Mouse (Mus musculus): ENCODE measurements around the gene Srek1. TPM values are rescaled to one million over a fixed set of nuclear protein-coding genes. Genes with fewer than 3 reads are reported as not detected.
A peak's percentile ranks its signal among the peaks of the same experiment; 100 is the strongest.

Srek1 gene
- polyA plus RNA-seq, 1 experiment from 2014 or later, result 64.8 TPM

DNA sequence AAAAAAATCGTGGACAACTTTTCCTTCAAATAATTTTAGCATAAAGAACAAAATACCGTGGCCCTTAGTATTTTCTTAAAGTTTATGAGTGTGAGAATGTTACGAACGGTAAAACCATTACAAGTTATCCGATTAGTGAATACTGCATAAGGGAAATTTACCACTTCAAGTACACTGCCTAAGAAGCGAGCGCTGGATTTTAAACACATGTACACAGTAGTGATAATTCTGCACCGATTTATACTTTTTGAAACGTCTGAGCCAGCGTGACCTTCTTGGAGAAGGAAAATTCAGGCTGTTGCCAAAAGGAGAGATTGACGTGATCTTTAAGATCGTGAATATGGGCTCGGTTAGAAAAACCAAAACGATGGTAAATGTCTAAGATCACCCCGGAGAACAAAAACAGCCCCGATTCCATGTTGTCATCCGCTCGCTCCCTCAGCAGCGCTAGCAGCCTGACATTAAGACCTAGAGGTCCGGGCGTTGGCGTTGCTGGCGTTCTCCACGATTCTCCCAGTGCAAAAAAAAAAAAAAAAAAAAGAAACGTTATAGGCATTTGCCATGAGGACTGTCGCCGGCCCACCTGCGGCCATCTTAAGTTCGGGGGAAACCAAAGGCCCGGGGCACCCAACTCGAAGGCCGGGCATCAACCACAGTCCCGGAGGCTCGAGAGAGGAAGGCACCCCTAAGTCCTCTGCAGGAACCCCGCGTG, 845 bp downstream of the Srek1 start:
- Histone ChIP-seq H3K4me2 (peak overlapping the region; percentile 68), H3K9ac (replicated peaks) (peak overlapping the region; percentile 83), H3K4me1 (peaks cover 31% of the 10 kb centered on the region), H3K4me3 (replicated peaks) (peak overlapping the region; percentile 79), H3K27ac (replicated peaks) (peak overlapping the region; percentile 100), H3K36me3 (no peaks in the 10 kb centered on the region), H3K9me3 (replicated peaks) (no peaks in the 10 kb centered on the region), H3K27me3 (replicated peaks) (no peaks in the 10 kb centered on the region)
- 2% methylated on average over 36 of the region's 36 CpGs for WGBS
- ATAC-seq (ENCODE audit: low FRiP score), result peak; percentile 76

DNA sequence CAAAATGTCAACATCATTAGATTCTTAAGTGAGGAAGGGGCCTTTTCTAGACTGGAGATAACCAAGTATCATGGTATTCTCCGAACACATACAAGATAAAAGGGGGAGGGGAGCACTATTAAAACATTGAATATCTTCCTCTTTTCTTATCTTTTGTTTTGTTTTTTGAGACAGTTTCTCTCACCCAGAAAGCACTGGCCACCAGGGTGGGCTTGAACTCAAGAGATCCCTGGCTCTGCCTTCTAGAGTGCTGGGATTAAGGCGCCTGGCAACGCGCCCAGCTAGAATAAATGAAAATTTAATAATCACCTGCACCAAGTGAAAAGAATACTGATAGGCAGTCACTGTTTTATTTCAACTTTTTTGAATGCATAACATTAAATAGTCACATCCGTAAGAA, 1.5 kb downstream of the Srek1 start:
- Histone ChIP-seq H3K27ac (replicated peaks) (no peak overlapping the region), H3K4me3 (replicated peaks) (peak overlapping the region; percentile 79), H3K9me3 (replicated peaks) (no peaks in the 10 kb centered on the region), H3K9ac (replicated peaks) (peak overlapping the region; percentile 34; the same call in 1 of the 2 replicates), H3K36me3 (no peaks in the 10 kb centered on the region), H3K4me2 (peak overlapping the region; percentile 68), H3K27me3 (replicated peaks) (no peaks in the 10 kb centered on the region), H3K4me1 (peaks cover 31% of the 10 kb centered on the region)
- ATAC-seq (ENCODE audit: low FRiP score), result no peak
- 36% methylated on average over 5 of the region's 5 CpGs for WGBS

DNA sequence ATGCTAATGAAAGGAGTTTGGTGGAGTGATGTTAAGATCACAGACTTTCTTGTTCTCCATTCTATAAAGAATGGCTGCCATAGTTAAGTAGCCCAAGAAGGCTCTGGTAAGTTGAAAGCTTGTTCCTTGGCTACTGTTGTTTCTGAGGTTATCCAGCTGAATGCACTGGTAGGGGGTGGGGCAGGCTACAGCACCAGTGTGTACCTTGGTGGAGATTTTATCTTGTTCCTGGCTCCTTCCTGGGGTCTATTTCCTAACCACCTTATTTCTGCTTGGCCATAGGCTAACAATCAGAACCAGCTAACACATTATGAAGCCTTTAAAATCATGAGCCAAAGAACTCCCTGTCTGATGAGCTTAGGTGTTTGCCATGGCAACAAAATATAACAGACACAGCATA, 3.6 kb downstream of the Srek1 start:
- H3K4me3 ChIP-seq (replicated peaks), result no peak overlapping the region
- no peak overlapping the region for H3K9ac ChIP-seq (replicated peaks)
- no peaks in the 10 kb centered on the region for H3K27me3 ChIP-seq (replicated peaks)
- H3K4me2 ChIP-seq, result no peak overlapping the region
- ATAC-seq (ENCODE audit: low FRiP score), result no peak
- no peaks in the 10 kb centered on the region for H3K9me3 ChIP-seq (replicated peaks)
- H3K36me3 ChIP-seq, result peaks cover 9% of the 10 kb centered on the region; the same call in 1 of the 2 replicates
- H3K4me1 ChIP-seq, result peaks cover 31% of the 10 kb centered on the region
- H3K27ac ChIP-seq (replicated peaks), result no peak overlapping the region

DNA sequence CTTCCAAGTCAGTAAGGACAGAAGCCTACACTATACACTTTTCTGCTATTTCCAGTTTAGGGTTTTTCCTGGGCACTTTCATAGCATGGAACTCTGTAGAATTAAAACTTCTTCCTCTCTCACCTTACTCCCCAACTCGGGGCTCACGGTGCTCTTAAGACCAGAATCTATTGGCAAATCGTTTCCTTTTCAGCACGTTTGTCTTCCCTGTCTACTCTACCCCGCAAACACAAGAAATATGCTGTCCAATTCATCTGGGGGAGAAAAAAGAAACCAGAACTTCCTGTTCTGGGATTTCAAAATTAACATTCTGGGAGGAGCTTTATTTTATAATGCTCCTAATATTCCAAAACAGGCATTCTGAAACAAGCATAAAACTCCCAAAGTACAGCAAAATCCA, 6.5 kb downstream of the Srek1 start:
- no peak for ATAC-seq (ENCODE audit: low FRiP score)
- Histone ChIP-seq H3K27ac (replicated peaks) (no peak overlapping the region), H3K9me3 (replicated peaks) (no peaks in the 10 kb centered on the region), H3K27me3 (replicated peaks) (no peaks in the 10 kb centered on the region), H3K36me3 (peaks cover 17% of the 10 kb centered on the region), H3K9ac (replicated peaks) (no peak overlapping the region), H3K4me1 (peaks cover 20% of the 10 kb centered on the region), H3K4me2 (no peak overlapping the region), H3K4me3 (replicated peaks) (no peak overlapping the region)
- 76% methylated on average over 5 of the region's 5 CpGs for WGBS

DNA sequence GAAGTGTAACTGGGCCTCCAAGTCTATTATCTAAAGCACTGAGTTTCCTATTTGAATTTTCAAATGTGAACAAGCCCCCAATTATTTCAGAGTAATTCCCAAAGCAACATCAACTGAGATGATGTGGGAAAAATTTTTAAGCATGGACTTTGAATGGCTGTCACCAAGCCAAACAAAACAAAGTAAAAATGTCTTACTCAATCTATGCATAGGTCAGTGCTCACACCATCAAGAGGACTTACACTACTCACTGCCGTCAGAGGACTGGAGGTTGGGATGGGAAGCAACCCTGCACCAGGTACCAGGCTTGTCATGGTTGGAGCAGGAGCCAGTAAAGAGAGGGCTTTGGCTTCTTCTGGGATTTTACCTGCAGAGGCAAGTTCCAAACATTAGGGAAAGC, 10.8 kb downstream of the Srek1 start:
- Histone ChIP-seq H3K36me3 (peaks cover 47% of the 10 kb centered on the region), H3K4me3 (replicated peaks) (no peak overlapping the region), H3K27ac (replicated peaks) (no peak overlapping the region), H3K9ac (replicated peaks) (no peak overlapping the region), H3K4me1 (no peaks in the 10 kb centered on the region), H3K4me2 (no peak overlapping the region), H3K9me3 (replicated peaks) (no peaks in the 10 kb centered on the region), H3K27me3 (replicated peaks) (no peaks in the 10 kb centered on the region)
- no peak for ATAC-seq (ENCODE audit: low FRiP score)
- 81% methylated on average over 1 of the region's 1 CpGs for WGBS

DNA sequence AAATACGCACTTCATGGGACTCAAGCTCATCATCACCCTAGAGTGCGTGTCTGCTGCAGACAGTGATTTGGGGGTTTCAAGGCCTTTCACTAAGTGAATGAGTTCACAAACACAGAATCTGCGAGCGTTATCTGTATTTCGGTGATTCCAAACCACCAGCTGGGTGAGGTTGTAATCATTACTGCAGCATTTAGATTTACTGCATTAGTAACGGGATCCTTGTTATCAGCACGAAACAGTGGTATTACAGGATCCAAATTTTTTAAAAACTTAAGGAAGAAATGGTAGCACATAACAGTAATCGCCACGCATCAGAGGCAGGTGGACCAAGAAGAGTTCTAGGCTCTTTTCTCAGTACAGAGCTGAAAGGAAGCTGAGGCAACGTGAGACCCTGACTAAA, 12.4 kb downstream of the Srek1 start:
- no peak overlapping the region for H3K4me2 ChIP-seq
- H3K36me3 ChIP-seq, result peaks cover 59% of the 10 kb centered on the region
- WGBS, result 93% methylated on average over 10 of the region's 10 CpGs
- H3K9ac ChIP-seq (replicated peaks), result no peak overlapping the region
- no peaks in the 10 kb centered on the region for H3K9me3 ChIP-seq (replicated peaks)
- H3K27ac ChIP-seq (replicated peaks), result no peak overlapping the region
- no peak overlapping the region for H3K4me3 ChIP-seq (replicated peaks)
- H3K27me3 ChIP-seq (replicated peaks), result no peaks in the 10 kb centered on the region
- no peak for ATAC-seq (ENCODE audit: low FRiP score)
- H3K4me1 ChIP-seq, result no peaks in the 10 kb centered on the region

DNA sequence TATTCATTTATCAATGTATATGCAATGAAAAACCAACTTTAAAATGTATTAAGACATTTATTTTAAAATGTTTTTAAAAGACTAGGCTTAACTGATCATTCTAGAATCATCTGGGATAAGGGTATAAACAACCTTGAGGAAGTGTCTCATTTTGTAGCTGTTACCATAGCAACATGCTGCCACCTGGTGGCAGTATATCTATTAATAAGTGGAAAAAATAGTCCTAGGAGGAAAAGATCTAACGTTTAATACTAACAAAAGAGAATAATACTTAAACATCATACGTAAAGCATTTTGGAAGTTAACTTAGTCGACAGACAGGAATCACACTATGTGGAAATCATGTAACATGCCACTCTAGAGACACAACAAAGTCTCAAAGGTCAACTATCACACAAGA, 23.0 kb downstream of the Srek1 start:
- no peaks in the 10 kb centered on the region for H3K4me1 ChIP-seq
- no peak overlapping the region for H3K9ac ChIP-seq (replicated peaks)

DNA sequence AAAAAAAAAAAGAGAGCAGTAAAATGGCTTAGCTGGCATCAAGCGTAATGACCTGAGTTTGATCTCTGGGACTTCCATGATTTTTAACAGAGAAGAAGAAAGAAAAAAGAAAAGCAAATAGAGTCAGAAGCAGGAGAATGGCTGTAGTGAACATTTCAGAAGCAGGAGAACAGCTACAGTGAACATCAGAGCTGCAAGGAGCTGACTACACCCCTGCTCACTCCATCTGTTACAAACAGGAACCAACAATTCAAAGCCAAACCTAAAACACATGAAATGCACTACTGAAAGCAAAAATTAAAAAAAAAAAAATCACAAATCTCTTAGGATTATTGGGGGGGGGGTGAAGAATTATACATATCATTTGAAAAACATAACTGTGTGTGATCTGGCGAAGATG, 28.7 kb downstream of the Srek1 start:
- no peaks in the 10 kb centered on the region for H3K9me3 ChIP-seq (replicated peaks)
- H3K36me3 ChIP-seq, result peaks cover 53% of the 10 kb centered on the region
- WGBS, result 96% methylated on average over 2 of the region's 2 CpGs
- no peaks in the 10 kb centered on the region for H3K4me1 ChIP-seq
- no peak overlapping the region for H3K4me2 ChIP-seq
- no peak overlapping the region for H3K4me3 ChIP-seq (replicated peaks)
- no peak for ATAC-seq (ENCODE audit: low FRiP score)
- no peaks in the 10 kb centered on the region for H3K27me3 ChIP-seq (replicated peaks)
- no peak overlapping the region for H3K9ac ChIP-seq (replicated peaks)
- no peak overlapping the region for H3K27ac ChIP-seq (replicated peaks)

More for the DNA sequence above, 23.0 kb downstream of the Srek1 start:
- Histone ChIP-seq H3K36me3 (peaks cover 51% of the 10 kb centered on the region), H3K9me3 (replicated peaks) (no peaks in the 10 kb centered on the region), H3K27me3 (replicated peaks) (no peaks in the 10 kb centered on the region), H3K4me3 (replicated peaks) (no peak overlapping the region), H3K4me2 (no peak overlapping the region), H3K27ac (replicated peaks) (no peak overlapping the region)
- no peak for ATAC-seq (ENCODE audit: low FRiP score)
- 39% methylated on average over 3 of the region's 3 CpGs for WGBS

DNA sequence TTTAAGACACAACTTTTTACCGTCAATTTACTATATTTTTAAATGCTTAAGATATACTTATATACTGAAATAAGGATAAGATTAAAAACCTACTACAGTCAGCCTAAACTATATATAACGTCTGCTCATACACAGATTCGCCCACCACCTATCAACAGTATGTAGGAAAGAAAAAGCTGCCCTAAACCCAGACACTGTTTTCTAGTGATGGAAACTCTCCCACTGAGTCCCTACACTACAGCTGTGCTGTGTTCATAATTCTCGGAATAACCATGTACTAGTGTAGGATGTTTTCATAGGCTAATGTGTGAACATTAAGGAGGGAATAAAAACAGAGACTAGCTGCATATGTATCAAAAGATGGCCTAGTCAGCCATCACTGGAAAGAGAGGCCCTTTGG, 29.2 kb downstream of the Srek1 start:
- no peak overlapping the region for H3K27ac ChIP-seq (replicated peaks)
- no peaks in the 10 kb centered on the region for H3K27me3 ChIP-seq (replicated peaks)
- H3K36me3 ChIP-seq, result peaks cover 49% of the 10 kb centered on the region
- H3K9me3 ChIP-seq (replicated peaks), result no peaks in the 10 kb centered on the region
- no peak overlapping the region for H3K4me3 ChIP-seq (replicated peaks)
- H3K4me2 ChIP-seq, result no peak overlapping the region
- no peak for ATAC-seq (ENCODE audit: low FRiP score)
- WGBS, result 90% methylated on average over 4 of the region's 4 CpGs
- H3K4me1 ChIP-seq, result no peaks in the 10 kb centered on the region
- H3K9ac ChIP-seq (replicated peaks), result no peak overlapping the region

DNA sequence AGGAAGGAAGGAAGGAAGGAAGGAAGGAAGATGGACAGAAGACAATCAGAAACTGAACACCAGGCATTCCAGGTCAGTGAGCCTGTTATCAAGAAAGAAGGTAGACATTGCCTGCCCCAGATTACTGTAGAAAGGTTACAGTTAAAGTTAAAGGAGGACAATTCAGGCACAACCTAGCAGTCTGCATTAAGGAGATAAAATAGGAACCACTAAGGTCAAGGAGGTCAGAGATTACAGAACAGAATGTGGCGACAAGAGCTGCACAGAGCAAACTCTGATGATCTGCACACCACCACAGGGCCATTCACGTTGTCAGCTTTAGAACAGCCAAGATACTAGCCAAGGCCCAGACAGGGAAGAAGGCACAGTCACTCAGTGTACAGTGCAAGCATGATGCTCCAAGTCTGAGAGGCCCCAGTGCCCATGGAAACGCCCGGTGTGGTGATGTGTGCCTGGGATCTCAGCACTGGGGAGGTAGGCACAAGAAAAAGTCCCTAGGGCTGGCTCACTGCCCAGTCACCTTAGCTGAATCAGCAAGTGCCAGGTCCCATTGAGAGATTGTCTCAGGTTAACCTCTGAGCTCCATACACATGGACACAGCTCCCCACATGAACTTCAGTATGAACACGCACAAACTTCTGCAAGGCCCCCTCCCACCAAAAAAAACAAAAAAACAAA, 38.9 kb downstream of the Srek1 start:
- Histone ChIP-seq H3K4me3 (replicated peaks) (no peak overlapping the region), H3K9me3 (replicated peaks) (no peaks in the 10 kb centered on the region), H3K27me3 (replicated peaks) (no peaks in the 10 kb centered on the region), H3K4me1 (no peaks in the 10 kb centered on the region), H3K36me3 (peaks cover 31% of the 10 kb centered on the region), H3K9ac (replicated peaks) (no peak overlapping the region), H3K4me2 (no peak overlapping the region), H3K27ac (replicated peaks) (no peak overlapping the region)
- WGBS, result 93% methylated on average over 5 of the region's 5 CpGs
- 0 out of 2 replicates have a peak, but pooled peaks have one; percentile 31 for ATAC-seq (ENCODE audit: low FRiP score)

DNA sequence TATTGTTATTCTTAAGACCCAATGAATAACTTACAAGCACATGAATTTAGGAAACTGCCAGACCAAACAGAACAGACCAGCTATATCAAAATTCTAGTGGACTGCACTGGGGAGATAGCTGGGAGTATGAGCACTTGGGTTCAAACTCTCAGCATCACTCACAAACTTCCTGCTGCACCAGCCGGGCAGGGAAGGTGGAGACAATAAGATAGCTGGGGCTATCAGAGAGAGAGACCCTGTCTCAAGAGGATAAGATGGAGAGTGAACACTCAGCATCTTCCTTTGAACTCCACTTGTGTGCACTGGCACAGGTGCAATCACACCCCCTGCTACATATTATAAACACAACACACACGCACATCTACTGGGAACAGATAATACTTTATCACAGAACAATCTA, 47.5 kb downstream of the Srek1 start:
- Histone ChIP-seq H3K27ac (replicated peaks) (no peak overlapping the region), H3K27me3 (replicated peaks) (no peaks in the 10 kb centered on the region), H3K4me3 (replicated peaks) (no peak overlapping the region), H3K9me3 (replicated peaks) (no peaks in the 10 kb centered on the region), H3K36me3 (peaks cover 2% of the 10 kb centered on the region; the same call in 1 of the 2 replicates), H3K4me1 (no peaks in the 10 kb centered on the region), H3K4me2 (no peak overlapping the region), H3K9ac (replicated peaks) (no peak overlapping the region)
- no peak for ATAC-seq (ENCODE audit: low FRiP score)
- WGBS, result 95% methylated on average over 2 of the region's 2 CpGs

DNA sequence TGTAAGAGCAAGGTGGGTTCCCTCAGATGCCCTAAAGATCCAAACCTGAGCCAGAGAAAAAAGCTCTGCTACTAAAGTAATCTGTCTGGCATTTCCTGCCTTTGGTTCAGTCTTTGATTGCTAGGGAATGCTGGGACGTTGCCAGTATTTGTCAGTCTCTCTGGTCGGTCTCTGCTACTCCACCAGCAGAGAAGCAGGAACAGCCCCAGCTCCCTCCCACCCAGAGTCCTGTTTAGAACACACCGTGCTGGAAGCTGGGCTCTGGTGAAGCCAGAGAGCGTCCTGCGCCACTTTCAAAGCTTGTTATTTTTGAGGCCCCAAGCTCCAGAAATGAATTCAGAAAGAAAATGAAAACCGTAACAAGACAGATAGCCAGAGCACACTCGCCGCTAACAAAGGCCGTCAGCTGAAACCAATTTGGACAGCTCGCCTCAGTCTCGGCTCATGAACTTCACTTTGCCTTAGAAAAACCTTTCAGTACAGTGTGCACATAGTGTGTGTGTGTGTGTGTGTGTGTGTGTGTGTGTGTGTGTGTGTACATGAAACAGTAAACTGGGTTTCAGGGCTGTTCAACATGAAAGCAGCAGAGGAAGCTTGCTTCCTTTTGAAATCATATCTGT, 62.9 kb downstream of the Srek1 start:
- Histone ChIP-seq H3K27me3 (replicated peaks) (no peaks in the 10 kb centered on the region), H3K36me3 (no peaks in the 10 kb centered on the region), H3K4me2 (no peak overlapping the region), H3K4me1 (0 out of 2 replicates have a peak, but pooled peaks cover 3% of the 10 kb centered on the region), H3K27ac (replicated peaks) (no peak overlapping the region; the same call in 1 of the 2 replicates), H3K9ac (replicated peaks) (no peak overlapping the region), H3K4me3 (replicated peaks) (no peak overlapping the region), H3K9me3 (replicated peaks) (no peaks in the 10 kb centered on the region)
- 65% methylated on average over 11 of the region's 11 CpGs for WGBS
- no peak for ATAC-seq (ENCODE audit: low FRiP score)
